Mouse (Mus musculus): ENCODE measurements around the gene Slc11a2.

DNA sequence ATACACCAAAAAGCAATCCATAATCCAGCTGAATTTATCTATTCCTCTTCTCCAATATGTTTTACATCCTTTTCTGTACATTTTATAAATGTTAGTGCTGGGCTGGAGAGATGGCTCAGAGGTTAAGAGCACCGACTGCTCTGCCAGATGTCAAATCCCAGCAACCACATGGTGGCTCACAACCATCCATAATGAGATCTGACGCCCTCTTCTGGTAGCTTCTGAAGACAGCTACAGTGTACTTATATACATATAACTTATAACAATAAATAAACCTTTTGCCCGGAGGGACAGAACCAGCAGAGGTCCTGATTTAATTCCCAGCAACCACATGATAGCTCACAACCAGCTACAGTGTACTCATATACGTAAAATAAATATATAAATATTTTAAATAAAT lies 23.7 kb upstream of the Slc11a2 start:
- TF ChIP-seq CTCF (IDR thresholded peaks at IDR 0.05; ENCODE audit: low read depth) (0 out of 2 replicates have a peak, but pooled peaks have one; percentile 15), EP300 (IDR thresholded peaks at IDR 0.05; ENCODE audit: low read depth) (no peak)

Measured in liver, postnatal 0 days (tissue).